Mouse (Mus musculus) intestine, embryonic 14.5 days (tissue): ENCODE measurements around the gene Otx2. TPM values are rescaled to one million over a fixed set of nuclear protein-coding genes. Genes with fewer than 3 reads are reported as not detected.
"Not testable (repeated sequence)": the region's sequence is repeated elsewhere in the genome, so short reads cannot be mapped to it uniquely, and the experiment has no call there.

ENCODE experiments used
- ATAC-seq: fragments of 200-750 bp; cut with Nextera tagmentation; replicated peaks from 2 replicates; pipeline ENCODE4 v1.8.0; 2017; ENCODE audit warnings: low read depth, moderate number of reproducible peaks, moderate TSS enrichment, moderate library complexity; ENCODE audit not compliant: low FRiP score, low TSS enrichment
- DNase-seq: peaks from one replicate; pipeline ENCODE4 v3.0.0-alpha.2; 2018; ENCODE audit warnings: low spot score
- H3K27ac ChIP-seq: fragments of 300-500 bp; sonication (generic); 2 replicates; pipeline ENCODE4 v1.5.1; 2014; ENCODE audit warnings: low read depth, mild to moderate bottlenecking, control low read depth
- H3K27me3 ChIP-seq: fragments of 300-500 bp; sonication (generic); replicated peaks from 2 replicates; pipeline ENCODE4 v1.6.1; 2014; ENCODE audit warnings: low read length, control low read depth; ENCODE audit not compliant: control insufficient read depth, insufficient read depth
- H3K36me3 ChIP-seq: fragments of 300-500 bp; sonication (generic); 2 replicates; pipeline ENCODE4 v1.6.1; 2014; ENCODE audit warnings: low read length, control low read depth; ENCODE audit not compliant: control insufficient read depth, insufficient read depth
- H3K4me1 ChIP-seq: fragments of 300-500 bp; sonication (generic); replicated peaks from 2 replicates; pipeline ENCODE4 v1.6.1; 2014; ENCODE audit warnings: low read length, control low read depth, mixed read lengths; ENCODE audit not compliant: control insufficient read depth, insufficient read depth
- H3K4me2 ChIP-seq: fragments of 300-500 bp; sonication (generic); 2 replicates; pipeline ENCODE4 v1.6.1; 2014; ENCODE audit warnings: low read length
- H3K4me3 ChIP-seq: fragments of 300-500 bp; sonication (generic); 2 replicates; pipeline ENCODE4 v1.5.1; 2014; ENCODE audit warnings: low read depth, low read length, control low read depth, mixed read lengths
- H3K9ac ChIP-seq: fragments of 300-500 bp; sonication (generic); 2 replicates; pipeline ENCODE4 v1.6.1; 2014; ENCODE audit warnings: mild to moderate bottlenecking, low read length
- H3K9me3 ChIP-seq: fragments of 300-500 bp; sonication (generic); 2 replicates; pipeline ENCODE4 v1.6.1; 2016; ENCODE audit warnings: low read length, control low read depth; ENCODE audit not compliant: control insufficient read depth
- WGBS: fragments of 180-500 bp; shearing (Covaris S2); extraction: QIAGEN DNeasy Blood & Tissue Kit; methylation state at CpG from one replicate; pipeline ENCODE4 v1.1.7; 2014; 5-methylcytosine and 5-hydroxymethylcytosine counted together
- polyA plus RNA-seq: library from polyadenylated mRNA; unstranded; fragments of >200 nt; fragmentation: Nextera tagmentation; extraction: Ambion mirVana; gene quantifications from 2 replicates; pipeline ENCODE4 v1.2.1, GENCODE M21; 2014

Gene Otx2
- polyA plus RNA-seq, 1 experiment from 2014 or later: not detected

DNA sequence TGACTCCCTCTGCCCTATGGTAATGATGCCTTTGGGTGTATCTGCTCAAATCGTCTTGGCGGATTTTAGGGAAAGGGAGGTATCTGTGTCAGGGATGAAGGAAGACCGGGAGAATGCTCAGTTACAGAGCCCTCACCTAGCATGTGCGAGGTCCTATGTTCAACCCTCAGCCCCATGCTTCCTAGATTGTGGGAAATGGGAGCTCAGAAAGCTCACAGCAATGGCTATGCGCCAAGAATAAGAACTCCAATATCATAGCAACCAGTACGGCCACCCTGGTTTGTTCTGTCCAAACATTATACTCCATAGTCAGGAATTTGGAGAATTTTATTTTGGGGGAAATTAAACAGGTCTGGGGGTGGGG lies 48.3 kb downstream of the Otx2 start:
- Histone ChIP-seq H3K4me2 (no peak overlapping the region), H3K27ac (no peak overlapping the region), H3K9me3 (no peaks in the 10 kb centered on the region), H3K4me1 (no peaks in the 10 kb centered on the region), H3K36me3 (no peaks in the 10 kb centered on the region), H3K4me3 (no peak overlapping the region), H3K27me3 (no peaks in the 10 kb centered on the region), H3K9ac (no peak overlapping the region)
- ATAC-seq: no peak
- 65% methylated on average over 6 of the region's 6 CpGs for WGBS
- DNase-seq: no peak

- Histone ChIP-seq H3K27ac (no peak overlapping the region), H3K4me3 (no peak overlapping the region), H3K4me1 (no peaks in the 10 kb centered on the region), H3K9me3 (no peaks in the 10 kb centered on the region), H3K27me3 (no peaks in the 10 kb centered on the region), H3K4me2 (no peak overlapping the region), H3K9ac (no peak overlapping the region), H3K36me3 (no peaks in the 10 kb centered on the region)
- no peak for DNase-seq
- no peak for ATAC-seq
- 80% methylated on average over 9 of the region's 9 CpGs for WGBS
Observed at GRCm38 (mm10) chr14:48624596-48625330, 48.9 kb downstream of the Otx2 start.

GRCm38 (mm10) chr14:48622726-48623125 lies 50.9 kb downstream of the Otx2 start:
- H3K9me3 ChIP-seq, H3K4me2 ChIP-seq, H3K9ac ChIP-seq, ATAC-seq, H3K4me3 ChIP-seq, H3K36me3 ChIP-seq, H3K4me1 ChIP-seq, H3K27ac ChIP-seq, H3K27me3 ChIP-seq, DNase-seq: not testable (repeated sequence)
- WGBS: 80% methylated on average over 9 of the region's 9 CpGs

GRCm38 (mm10) chr14:48616361-48616760 lies 57.3 kb downstream of the Otx2 start:
- no peak overlapping the region for H3K4me3 ChIP-seq

DNA sequence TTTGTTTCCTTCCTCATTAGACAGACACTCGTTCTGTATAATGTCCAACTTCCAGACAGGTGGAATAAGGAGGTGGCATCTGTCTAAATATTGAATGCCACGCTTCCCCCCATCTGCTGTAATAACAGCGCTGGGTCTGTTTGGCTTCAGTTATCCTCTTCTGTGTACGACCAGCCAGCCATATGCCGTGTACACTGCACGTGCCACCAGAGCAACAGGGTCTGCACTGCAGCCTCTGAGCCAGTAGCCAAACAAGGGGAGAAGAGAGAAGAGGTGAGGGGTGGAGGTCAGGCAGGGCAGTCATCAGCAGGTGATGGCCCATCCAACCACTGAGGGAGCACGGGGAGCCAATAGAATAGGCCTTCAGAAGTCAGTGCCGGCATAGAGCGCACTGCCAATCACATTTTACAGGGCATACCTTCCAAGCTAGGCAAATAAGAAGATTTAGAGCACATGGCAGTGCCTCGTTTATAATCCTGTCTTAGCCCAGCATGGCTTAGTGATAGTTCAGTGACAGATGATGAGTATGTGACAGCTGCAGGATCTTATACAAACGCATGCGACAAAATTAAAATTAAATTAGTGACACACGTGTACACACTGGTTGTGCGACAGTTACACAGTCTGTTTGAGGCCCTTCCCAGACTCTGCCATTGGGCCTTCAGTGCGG lies 64.8 kb downstream of the Otx2 start:
- H3K27ac ChIP-seq: no peak overlapping the region

More at GRCm38 (mm10) chr14:48616361-48616760, 57.3 kb downstream of the Otx2 start:
- WGBS: 61% methylated on average over 5 of the region's 5 CpGs
- H3K4me1 ChIP-seq: no peaks in the 10 kb centered on the region
- no peaks in the 10 kb centered on the region for H3K36me3 ChIP-seq
- no peaks in the 10 kb centered on the region for H3K9me3 ChIP-seq
- H3K27ac ChIP-seq: no peak overlapping the region
- H3K4me2 ChIP-seq: no peak overlapping the region
- no peaks in the 10 kb centered on the region for H3K27me3 ChIP-seq
- ATAC-seq (no peak), DNase-seq (no peak)
- no peak overlapping the region for H3K9ac ChIP-seq

More for the DNA sequence above, 64.8 kb downstream of the Otx2 start:
- Histone ChIP-seq H3K9ac (no peak overlapping the region), H3K4me1 (no peaks in the 10 kb centered on the region), H3K36me3 (no peaks in the 10 kb centered on the region), H3K27me3 (no peaks in the 10 kb centered on the region), H3K4me2 (no peak overlapping the region), H3K4me3 (no peak overlapping the region), H3K9me3 (no peaks in the 10 kb centered on the region)
- 71% methylated on average over 15 of the region's 15 CpGs for WGBS
- ATAC-seq (no peak), DNase-seq (no peak)

Other genes starting within 250 kb of the Otx2 start
- 21.6 and 23.1 TPM in 2 replicates for gene Tmem260, start 227.7 kb downstream of the Otx2 start, polyA plus RNA-seq